In the genomic region with DNA sequence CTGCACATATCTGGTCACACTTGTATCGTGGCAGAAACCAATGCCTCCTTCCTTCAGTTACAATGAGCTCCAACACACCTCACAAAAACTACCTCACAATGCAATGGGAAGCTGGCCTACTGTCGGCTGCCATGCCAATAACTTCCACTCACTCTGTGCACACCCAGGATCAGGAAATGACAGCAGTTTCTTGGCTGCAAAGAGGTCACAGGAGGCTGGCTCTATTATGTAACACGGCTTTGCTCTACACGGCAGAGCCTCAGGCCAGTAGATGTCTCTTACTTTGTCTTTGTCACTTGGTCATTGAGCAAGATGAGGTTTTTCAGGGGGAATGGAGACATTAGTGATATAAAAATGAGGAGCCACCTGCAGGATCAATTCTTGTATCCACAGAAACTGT, we compare ENCODE assay signal across 18 mouse cellular contexts.
A peak's percentile ranks its signal among the peaks of the same experiment; 100 is the strongest.
DNase-seq lines count a peak whose midpoint lies in the region; ATAC-seq and TF ChIP-seq lines count a peak whose summit lies in the region.
"Had no signal": no experiment of that assay in that cellular context is flagged by ENCODE, and none has a peak within 500 bp of the region (broad histone marks: within the 10 kb centered on the region; RNA-seq: fewer than 3 reads in every experiment).

No protein-coding gene starts in this region.

- peaks cover 11% of the 10 kb centered on the region for H3K4me1 ChIP-seq in lung, postnatal 0 days (ENCODE audit: insufficient read depth, low read depth, low read length)
- H3K4me1 ChIP-seq in lung, adult 2 months (ENCODE audit: control insufficient read depth, insufficient read depth, low read length): peaks cover 23% of the 10 kb centered on the region
- H3K4me1 ChIP-seq: hindbrain, embryonic 15.5 days; limb, embryonic 12.5 days had no signal

- no peaks in the 10 kb centered on the region for H3K9me3 ChIP-seq in lung, postnatal 0 days (ENCODE audit: low read length)
- H3K9me3 ChIP-seq: embryonic facial prominence, embryonic 13.5 days; hindbrain, embryonic 15.5 days; limb, embryonic 12.5 days had no signal

- H3K4me3 ChIP-seq in lung, postnatal 0 days (ENCODE audit: low read depth, low read length): no peak overlapping the region
- H3K4me3 ChIP-seq in lung, adult 2 months (replicated peaks; ENCODE audit: extremely low read depth, low read depth, low read length): no peak overlapping the region
- H3K4me3 ChIP-seq: embryonic facial prominence, embryonic 13.5 days; hindbrain, embryonic 15.5 days; limb, embryonic 12.5 days had no signal

- DNase-seq in cerebellum, adult 9-10 months: peak; percentile 75
- DNase-seq in cerebellum, postnatal 4 days (ENCODE audit: low spot score in 2 of 2): no peak
- no peak for DNase-seq in lung, postnatal 0 days (ENCODE audit: low spot score)
- no peak for DNase-seq in lung, adult 2 months
- DNase-seq in cerebellum, adult 9-11 months: peak; percentile 72
- DNase-seq in skeletal muscle tissue, adult 2 months (ENCODE audit: low read depth, low spot score): peak; percentile 44
- DNase-seq in urinary bladder, adult 2 months (ENCODE audit: low spot score): no peak
- DNase-seq: forebrain, postnatal 0 days; midbrain, embryonic 14.5 days; retina, postnatal 1 day; spleen, adult 18-20 months; thymus, adult 2 months had no signal

- H3K4me2 ChIP-seq in lung, postnatal 0 days (replicated peaks; ENCODE audit: low read depth, low read length): no peak overlapping the region
- H3K4me2 ChIP-seq: embryonic facial prominence, embryonic 13.5 days; hindbrain, embryonic 15.5 days; limb, embryonic 12.5 days had no signal

- no peaks in the 10 kb centered on the region for H3K27me3 ChIP-seq in lung, postnatal 0 days (replicated peaks; ENCODE audit: insufficient read depth, low read length)
- H3K27me3 ChIP-seq: embryonic facial prominence, embryonic 13.5 days; hindbrain, embryonic 15.5 days; limb, embryonic 12.5 days had no signal

- peak; percentile 49 for ATAC-seq in lung, postnatal 0 days
- ATAC-seq: forebrain, postnatal 0 days; intestine, embryonic 16.5 days had no signal

- no peak for TF ChIP-seq EP300 in lung, postnatal 0 days (IDR thresholded peaks at IDR 0.05)

- H3K27ac ChIP-seq in lung, postnatal 0 days (ENCODE audit: low read length): 0 out of 2 replicates have a peak overlapping the region, but pooled peaks have one; percentile 4
- H3K27ac ChIP-seq: embryonic facial prominence, embryonic 13.5 days; hindbrain, embryonic 15.5 days; limb, embryonic 12.5 days; liver, embryonic 14.5 days; macrophage had no signal

- 47% methylated on average over 4 of the region's 4 CpGs for WGBS in lung, postnatal 0 days
- 37% methylated on average over 4 of the region's 4 CpGs for WGBS in lung, adult 2 months

- 0 out of 2 replicates have a peak, but pooled peaks have one; percentile 5 for TF ChIP-seq CTCF in lung, postnatal 0 days (IDR thresholded peaks at IDR 0.05)
- no peak for TF ChIP-seq CTCF in lung, adult 2 months (IDR thresholded peaks at IDR 0.05; ENCODE audit: insufficient read depth, low read length)

- TF ChIP-seq POLR2A in lung, adult 2 months (IDR thresholded peaks at IDR 0.05; ENCODE audit: borderline replicate concordance, extremely low read depth, low read depth, low read length): no peak

- no peaks in the 10 kb centered on the region for H3K36me3 ChIP-seq in lung, postnatal 0 days (ENCODE audit: insufficient read depth, low read length)
- H3K36me3 ChIP-seq: embryonic facial prominence, embryonic 13.5 days; hindbrain, embryonic 15.5 days; limb, embryonic 12.5 days had no signal

- H3K9ac ChIP-seq in lung, postnatal 0 days (replicated peaks; ENCODE audit: low read depth): no peak overlapping the region
- H3K9ac ChIP-seq: embryonic facial prominence, embryonic 13.5 days; forebrain, postnatal 0 days; hindbrain, embryonic 15.5 days; limb, embryonic 12.5 days; liver, embryonic 14.5 days had no signal

Comparison
In these comparisons a context has a peak if more than half of its experiments do, and no peak if none do; other contexts are left out.
1. DNase-seq: peak in cerebellum, adult 9-10 months (single experiment), cerebellum, adult 9-11 months (single experiment) and skeletal muscle tissue, adult 2 months (single experiment); none in cerebellum, postnatal 4 days (0 of 2), lung, postnatal 0 days (single experiment), lung, adult 2 months (single experiment) and urinary bladder, adult 2 months (single experiment).